Mouse (Mus musculus) spleen, postnatal 36 days (tissue): ENCODE data around the gene Gpr132.
"Not testable (repeated sequence)": the region's sequence is repeated elsewhere in the genome, so short reads cannot be mapped to it uniquely, and the experiment has no call there.

Experiments used
- DNase-seq, 2 experiments: peaks; one replicate each; pipeline ENCODE4 v3.0.0; 2022; ENCODE audit warnings: low spot score in 2 of 2, mixed read lengths in 1 of 2

The Gpr132 gene

DNA sequence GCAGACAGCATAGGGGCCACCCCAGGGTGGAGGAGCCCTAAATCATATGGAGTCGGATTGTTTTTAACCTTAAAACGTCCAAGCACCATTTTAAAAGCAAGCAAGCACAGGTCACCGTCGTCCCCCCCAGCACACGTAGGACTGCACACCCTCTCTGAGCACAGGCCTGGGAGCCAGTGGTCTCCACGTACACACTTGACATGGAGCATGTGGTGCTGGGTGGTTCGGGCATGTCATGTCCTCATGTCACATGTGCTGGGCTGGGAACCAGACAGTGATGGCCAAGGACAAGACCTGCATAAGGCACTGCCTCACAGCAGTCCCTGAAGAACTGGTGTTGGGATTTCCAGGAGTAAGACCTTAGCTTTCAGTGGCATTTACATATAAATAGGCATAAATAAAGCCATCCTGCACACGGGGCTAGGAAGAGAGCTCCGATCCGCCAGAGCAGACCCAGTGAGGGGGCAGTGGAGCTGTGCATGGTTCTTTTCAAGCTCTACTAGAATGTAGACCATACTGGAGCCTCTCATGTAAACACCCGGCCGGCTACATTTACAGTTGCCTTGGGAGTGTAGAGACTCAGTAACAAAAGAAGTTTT is 47.5 kb downstream of the Gpr132 start:
- DNase-seq, result no peak

DNA sequence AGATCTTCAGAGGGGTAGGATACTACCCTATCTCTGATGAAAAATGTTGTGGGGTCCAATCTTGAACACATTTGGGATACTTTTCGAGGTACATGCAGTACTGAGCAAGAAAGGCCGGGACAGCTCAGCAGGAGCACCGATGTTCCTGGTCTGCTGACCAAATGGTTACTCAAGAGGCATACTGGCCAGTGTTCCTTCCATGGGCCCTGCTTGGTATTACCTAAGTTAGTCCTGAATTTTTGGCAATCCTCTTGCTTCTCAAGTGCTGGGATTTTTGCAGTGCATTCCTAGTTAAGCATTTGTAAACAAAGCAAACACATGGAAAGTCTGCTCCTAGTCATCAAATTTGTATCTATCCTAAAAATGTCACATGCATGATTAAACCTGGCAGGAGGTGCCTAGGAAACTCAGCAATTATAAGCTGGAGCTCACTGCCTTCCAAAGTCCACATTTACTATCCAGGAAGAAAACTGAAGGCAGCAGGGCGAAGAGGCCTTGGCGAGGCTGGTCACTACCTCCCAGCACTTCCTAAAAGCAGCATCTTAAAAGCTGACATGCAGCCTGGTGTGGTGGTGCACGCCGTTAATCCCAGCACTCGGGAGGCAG is 48.9 kb downstream of the Gpr132 start:
- DNase-seq, result no peak

DNA sequence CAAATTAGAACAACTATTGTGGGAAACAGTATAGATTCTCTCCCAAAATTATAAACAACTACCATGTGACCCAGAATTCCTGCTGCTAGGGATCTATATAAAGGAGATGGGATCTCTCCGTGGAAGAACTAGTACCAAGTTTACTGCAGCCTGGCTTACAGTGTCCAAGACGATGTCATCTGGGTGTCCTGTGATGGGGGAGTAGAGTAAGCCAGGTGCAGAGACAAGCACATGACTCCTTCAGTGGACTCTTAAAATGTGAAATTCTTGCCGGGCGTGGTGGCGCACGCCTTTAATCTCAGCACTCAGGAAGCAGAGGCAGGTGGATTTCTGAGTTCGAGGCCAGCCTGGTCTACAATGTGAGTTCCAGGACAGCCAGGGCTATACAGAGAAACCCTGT is 51.2 kb downstream of the Gpr132 start:
- not testable (repeated sequence) for DNase-seq

DNA sequence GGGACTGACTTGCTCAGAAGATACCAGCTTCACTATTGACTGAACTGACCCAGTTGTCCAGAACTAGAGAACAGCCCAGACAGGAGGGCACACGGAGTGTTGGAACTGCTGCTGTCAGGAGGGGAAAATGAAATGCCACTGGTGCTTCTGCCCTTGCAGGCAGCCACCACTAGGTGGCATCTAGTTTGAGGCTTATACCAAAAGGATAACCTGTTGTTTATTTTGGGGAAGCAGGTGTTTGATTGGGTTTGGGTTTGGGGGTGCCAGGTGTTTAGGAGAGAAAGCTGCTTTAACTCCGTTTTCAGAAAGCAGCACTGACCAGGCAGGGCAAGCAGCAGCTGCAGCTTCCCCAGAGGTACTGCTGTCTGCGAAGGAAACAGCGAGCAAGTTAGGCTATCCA is 51.7 kb downstream of the Gpr132 start:
- DNase-seq, result peak; percentile 56 to 60

DNA sequence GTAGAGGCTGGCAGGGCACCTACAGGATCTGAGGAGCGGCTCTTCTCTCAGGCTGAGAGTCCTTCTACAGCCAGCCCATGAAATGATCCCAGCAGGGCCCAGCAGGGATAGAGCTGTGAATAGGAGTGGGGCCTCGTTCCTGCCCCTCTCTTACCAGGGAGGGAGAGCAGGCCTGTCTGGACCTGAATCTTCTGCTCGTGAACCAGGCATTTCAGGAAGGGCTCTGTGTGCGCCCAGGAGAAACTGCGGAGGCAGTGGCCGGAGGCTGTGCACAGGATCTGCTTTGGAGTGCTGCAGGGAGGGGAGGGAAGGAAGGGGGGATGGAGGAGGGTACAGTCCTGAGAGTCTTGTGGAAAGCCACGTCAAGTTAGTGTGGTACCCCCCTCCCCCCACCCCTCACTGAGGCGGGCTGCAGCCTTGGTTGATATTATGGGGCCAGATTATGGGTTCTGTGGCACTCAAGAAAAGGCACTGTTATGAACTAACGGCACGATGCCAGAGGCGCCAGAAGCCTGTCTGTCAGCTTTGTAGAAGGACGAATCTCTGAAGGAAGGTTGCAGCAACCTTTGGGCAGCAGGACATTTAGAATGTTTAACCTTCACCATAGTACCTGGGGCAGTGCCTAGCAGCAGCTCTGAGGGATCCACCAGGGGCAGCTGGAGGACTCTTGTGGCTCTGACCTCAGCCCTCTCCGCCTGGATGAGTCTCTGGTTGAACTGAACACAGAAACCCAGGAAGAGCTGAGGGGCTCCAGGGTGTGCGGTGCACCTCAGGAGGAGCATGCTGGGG is 53.2 kb downstream of the Gpr132 start:
- DNase-seq, result no peak

DNA sequence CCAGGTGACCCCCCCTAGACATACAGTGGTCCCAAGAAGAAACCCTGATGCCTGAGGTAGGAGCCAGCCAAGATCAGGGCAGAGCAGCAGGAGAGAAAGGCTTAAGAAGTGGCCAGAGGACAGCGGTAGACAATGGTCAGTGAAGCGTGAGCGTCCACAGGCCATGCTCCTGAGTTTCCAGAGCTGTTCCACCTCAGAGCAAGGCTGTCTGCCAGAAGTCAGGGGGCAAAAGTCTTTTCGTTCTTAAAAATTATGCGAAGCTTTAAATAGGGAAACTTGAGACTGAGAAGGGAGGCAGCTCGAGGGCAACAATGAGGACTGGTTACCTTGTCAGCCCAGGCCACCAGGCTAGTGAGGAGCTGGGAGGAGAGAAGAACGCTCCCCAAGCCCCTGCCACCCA is 54.7 kb downstream of the Gpr132 start:
- no peak for DNase-seq

DNA sequence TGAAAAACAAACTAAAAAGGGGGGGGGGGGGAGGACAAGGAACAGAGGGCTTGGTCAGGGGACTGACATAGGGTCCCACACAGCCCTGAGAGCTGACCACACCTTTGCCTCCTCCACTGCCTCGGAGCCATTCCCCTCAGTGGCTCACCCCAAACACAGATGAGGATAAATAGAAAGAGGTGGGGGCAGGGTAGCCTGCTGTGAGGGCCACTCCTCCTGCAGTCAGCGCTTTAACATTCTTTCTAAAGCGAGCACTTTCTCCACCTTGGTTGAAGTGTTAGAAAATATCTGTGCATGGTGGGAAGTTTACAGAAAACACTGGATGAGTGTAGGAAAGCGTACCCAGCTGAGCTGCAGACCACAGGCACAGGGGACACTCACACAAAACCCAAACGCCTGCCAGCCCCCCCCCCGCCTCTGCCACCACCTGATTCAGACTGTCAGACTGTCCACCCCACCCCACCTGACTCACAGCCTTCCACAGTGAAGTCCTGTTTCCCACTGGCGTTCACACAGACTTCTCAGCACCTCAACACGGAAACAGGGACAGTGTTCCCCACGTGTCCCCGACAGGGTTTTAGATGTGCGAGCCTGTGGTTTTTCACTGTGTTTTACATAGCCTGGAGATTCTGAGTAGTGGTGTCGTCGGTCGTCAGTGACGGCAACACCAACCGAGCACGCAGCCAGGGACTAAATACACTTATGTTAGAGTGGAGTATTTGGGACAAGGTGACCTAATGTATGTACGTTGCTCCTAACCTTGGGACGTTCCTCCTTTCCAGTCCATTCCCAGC is 57.7 kb downstream of the Gpr132 start:
- DNase-seq, result no peak

DNA sequence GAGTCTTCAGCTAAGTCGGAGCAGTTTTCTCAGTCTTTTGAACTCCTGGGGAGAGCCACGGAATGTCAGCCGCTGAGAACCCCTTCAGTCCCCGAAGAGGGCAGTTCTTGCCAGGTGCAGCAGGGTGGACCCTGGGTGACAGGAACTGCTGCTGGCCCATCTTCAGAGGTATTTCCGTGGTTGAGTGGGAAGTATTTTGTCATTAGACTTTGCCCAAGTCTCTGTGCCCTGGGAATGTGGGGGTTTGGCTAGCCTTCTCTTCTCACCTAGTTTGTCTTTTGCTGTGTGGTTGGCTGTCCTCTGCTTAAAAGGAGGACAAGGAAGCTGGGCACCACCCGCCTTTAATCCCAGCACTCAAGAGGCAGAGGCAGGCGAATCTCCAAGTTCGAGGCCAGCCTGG is 58.4 kb downstream of the Gpr132 start:
- no peak for DNase-seq

DNA sequence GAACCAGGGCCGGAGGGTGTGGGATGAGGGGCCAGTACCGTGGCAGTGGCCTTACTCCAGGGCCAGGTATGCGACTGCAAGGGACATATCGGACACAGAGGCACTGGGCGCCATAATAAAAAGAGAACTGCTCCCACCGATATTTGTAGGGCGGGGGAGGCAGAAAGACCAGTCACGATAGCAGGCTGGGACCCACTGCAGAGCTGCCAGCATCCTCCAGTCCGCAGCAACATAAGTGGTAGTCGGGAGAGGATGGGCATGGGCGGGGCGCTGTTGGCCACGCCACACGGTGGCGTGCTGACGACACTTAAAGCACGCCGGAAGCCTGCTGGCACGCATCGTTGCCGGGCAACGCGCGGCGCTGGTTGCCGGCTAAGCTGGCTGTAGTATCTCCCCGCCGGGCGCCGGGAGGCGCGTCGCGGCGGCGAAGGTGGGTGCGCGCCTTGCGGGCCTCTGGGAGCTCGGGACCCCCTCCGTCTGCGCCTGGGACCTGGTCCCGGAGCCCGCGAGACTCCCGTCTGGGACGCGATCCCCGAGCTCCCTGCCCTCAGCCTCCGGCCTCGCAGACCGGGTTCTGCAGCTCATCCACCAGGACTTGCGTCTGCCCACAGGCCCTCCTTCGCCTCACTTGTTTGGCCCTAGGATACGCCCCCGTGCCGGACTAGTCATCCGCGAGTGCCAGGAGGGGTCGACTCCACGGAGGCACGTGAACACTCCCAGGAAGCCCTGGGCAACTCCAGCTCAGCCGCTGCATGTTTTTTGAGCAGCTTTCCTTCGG is 59.3 kb downstream of the Gpr132 start, which contains the start of gene Clba1:
Gene Clba1, plus strand, starts transcription at position 351 of the 778 bp plus-strand sequence.
- peak; percentile 89 for DNase-seq

DNA sequence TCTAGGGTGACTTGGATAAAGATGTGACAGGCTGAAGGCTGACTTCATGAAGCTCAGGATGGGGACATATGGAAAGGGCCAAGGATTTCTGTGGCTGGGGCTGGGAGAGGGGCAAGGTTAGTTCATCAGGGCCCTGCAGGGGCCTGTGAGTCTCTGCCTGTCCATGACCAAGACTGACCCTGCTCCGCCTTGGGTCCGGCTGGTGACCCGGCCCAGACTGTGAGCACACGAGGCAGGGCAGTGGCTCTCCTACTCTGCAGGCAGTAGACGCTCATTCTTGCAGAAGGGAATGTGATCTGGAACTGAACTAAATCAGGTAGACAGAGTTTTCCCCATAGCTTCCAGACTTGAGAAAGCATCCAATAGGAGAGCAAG is 59.8 kb downstream of the Gpr132 start:
- DNase-seq, result no peak

DNA sequence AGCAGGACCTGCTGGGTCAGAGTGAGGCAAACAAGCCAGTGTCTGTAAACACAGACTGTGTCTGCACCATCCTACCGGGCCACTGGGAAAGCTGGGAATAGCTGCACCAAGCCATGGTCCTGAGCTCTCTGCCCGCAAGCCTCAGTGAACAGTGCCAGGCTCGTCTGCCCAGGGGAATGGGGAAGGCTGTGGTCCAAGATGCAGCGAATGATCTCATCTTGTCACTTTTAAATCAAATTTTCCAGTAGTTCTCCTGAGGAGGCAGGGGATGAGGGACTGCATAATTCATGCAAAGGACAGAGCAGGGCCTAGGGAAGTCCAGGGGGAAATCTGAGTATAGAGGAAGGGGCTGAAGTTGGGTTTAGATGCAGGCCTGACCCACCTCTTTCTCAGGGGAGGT is 60.2 kb downstream of the Gpr132 start:
- DNase-seq, result no peak

DNA sequence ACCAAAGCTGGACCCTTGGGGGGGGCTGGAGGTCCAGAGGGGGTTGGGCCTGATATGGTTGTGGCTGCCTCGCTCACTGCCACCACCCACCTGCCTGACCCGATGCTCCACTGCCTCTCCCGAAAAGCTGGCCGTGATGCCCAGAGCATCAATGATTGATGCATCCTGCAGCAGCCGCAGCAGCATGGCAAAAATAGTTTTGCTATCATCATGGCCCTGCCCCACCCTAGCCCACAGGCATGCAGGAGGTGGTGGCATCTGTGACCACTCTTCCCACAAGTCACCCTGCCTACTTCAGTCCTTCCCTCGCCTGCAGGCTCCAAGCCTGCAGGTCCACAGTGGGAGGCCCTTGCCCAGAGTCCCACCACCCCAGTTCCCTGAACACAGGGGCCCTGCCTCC is 62.0 kb downstream of the Gpr132 start:
- no peak for DNase-seq

DNA sequence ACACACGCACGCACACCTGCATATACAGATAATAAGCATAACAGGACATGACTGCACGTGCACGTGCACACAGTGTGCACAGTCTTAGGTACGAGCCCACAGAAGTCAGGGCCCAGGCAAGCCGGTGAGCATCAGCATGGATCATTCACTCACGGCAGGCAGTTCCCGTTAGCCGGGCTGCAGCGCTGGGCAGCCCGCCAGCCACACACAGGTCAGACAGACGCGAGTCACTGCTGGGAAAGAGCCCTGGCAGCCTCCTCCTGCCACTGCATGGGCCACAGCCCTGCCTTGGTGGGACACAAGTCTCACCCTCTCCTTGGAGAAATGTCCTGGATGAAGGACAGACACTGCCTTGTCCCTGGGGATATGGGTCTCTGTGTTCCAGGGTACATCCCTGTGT is 64.0 kb downstream of the Gpr132 start:
- DNase-seq, result no peak

DNA sequence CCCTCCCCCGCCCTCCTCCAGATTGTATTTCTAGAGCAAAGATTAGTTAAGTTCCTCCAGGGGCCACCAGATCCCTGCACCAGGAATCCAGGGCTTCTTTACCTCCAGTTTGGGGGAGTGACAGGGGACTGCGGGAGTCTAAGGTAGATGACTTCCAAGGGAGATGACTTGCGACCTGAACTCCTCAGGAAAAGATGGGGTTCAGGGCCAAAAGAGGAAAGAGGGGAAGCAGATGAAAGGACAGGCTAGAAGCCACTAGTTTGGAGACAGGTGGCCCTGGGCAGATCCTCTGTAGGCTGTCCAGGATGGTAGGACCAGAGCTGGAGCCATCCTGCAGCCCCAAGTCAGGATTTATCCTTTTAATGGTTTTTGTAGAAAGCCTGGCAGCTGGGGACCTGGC is 65.1 kb downstream of the Gpr132 start:
- DNase-seq, result no peak

DNA sequence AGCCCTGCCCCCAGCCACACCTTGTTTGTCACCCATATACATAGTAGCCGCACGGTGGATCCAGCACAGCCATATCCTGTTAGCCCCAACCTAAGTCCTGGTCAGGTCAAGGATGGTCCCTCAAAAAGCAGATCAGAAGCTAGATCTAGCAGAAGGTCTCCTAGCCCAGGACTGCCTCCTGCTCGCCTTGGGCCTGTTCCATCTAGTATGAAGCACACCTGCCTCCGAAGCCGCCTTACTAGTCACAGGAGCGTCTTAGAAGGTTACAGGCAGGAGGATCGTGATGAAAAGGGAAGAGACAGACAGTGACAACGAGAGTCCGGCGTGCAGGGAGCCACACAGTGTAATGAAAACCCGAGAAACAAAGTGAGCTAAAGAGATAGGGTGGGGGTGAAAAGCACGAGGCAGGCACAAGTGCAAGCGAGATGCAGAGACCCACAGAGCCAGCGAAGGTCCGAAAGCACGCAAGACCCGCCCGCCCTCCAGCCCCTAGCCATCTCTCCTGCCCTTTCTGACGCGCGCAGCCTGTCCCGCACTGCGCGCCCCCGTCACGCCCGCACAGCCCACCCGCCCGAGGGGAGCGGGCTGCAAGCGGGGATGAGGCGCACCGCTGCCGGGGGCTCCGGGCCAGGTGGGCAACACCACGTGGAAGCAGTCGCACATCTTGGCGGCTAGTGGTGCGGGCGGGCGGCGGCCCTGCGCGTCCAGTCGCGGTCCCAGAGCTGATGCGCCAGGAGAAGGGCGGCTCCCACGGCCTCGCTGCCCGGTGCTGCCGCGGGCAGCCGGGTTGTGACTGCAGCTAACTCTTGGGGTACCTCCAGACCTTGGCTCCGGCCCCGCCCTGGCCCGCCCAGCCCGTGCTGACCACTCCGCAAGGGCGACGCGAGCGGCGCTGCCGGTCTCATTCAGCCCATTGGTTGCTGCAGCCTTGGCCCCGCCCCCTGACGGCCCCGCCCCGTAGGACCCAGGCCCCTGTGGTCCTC is 65.9 kb downstream of the Gpr132 start, which contains the start of gene Ahnak2:
Gene Ahnak2, minus strand, starts transcription at position 794 of the 983 bp plus-strand sequence.
- no peak for DNase-seq
